Mouse (Mus musculus) thymus, postnatal 0 days (tissue): Measurements from ENCODE around the gene Cep68. TPM values are rescaled to one million over a fixed set of nuclear protein-coding genes. Genes with fewer than 3 reads are reported as not detected.
"Not testable (repeated sequence)": the region's sequence is repeated elsewhere in the genome, so short reads cannot be mapped to it uniquely, and the experiment has no call there.

Experiments used
- DNase-seq: peaks from one replicate; pipeline ENCODE4 v3.0.0-alpha.2; 2015; ENCODE audit warnings: low spot score
- polyA plus RNA-seq: library from polyadenylated mRNA; unstranded; fragments of >200 nt; fragmentation: Nextera tagmentation; extraction: Ambion mirVana; gene quantifications from 2 replicates; pipeline ENCODE4 v1.2.1, GENCODE M21; 2015

Gene Cep68
- polyA plus RNA-seq, 1 experiment from 2014 or later = 16.6 TPM

- DNase-seq = no peak
Measured at GRCm38 (mm10) chr11:20242366-20243056, 6.7 kb downstream of the Cep68 start.

- no peak for DNase-seq
Measured at GRCm38 (mm10) chr11:20241311-20241710, 7.9 kb downstream of the Cep68 start.

GRCm38 (mm10) chr11:20240331-20240730 lies 8.9 kb downstream of the Cep68 start:
- no peak for DNase-seq

- DNase-seq = no peak
Measured at GRCm38 (mm10) chr11:20239279-20239861, 9.9 kb downstream of the Cep68 start.

- no peak for DNase-seq
Measured at GRCm38 (mm10) chr11:20237976-20238375, 11.3 kb downstream of the Cep68 start.

- DNase-seq = no peak
Measured at GRCm38 (mm10) chr11:20237018-20237417, 12.2 kb downstream of the Cep68 start.

GRCm38 (mm10) chr11:20234233-20234632 lies 15.0 kb downstream of the Cep68 start:
- peak; percentile 23 for DNase-seq

- no peak for DNase-seq
Measured at GRCm38 (mm10) chr11:20232016-20232755, 17.0 kb downstream of the Cep68 start.

- peak; percentile 51 for DNase-seq
Measured at GRCm38 (mm10) chr11:20231128-20231878, 17.9 kb downstream of the Cep68 start.

- DNase-seq = no peak
Measured at GRCm38 (mm10) chr11:20230286-20230685, 18.9 kb downstream of the Cep68 start.

GRCm38 (mm10) chr11:20229311-20229710 lies 19.9 kb downstream of the Cep68 start:
- DNase-seq = no peak

GRCm38 (mm10) chr11:20228666-20229065 lies 20.6 kb downstream of the Cep68 start:
- no peak for DNase-seq

- DNase-seq = no peak
Measured at GRCm38 (mm10) chr11:20225938-20226337, 23.3 kb downstream of the Cep68 start.

GRCm38 (mm10) chr11:20224196-20224595 lies 25.0 kb downstream of the Cep68 start:
- no peak for DNase-seq

GRCm38 (mm10) chr11:20221671-20222070 lies 27.6 kb downstream of the Cep68 start:
- DNase-seq = not testable (repeated sequence)

GRCm38 (mm10) chr11:20217227-20217626 lies 32.0 kb downstream of the Cep68 start:
- DNase-seq = no peak

- peak; percentile 21 for DNase-seq
Measured at GRCm38 (mm10) chr11:20216415-20216814, 32.8 kb downstream of the Cep68 start.

GRCm38 (mm10) chr11:20214779-20215178 lies 34.5 kb downstream of the Cep68 start:
- DNase-seq = no peak

- no peak for DNase-seq
Measured at GRCm38 (mm10) chr11:20211838-20212237, 37.4 kb downstream of the Cep68 start.

- no peak for DNase-seq
Measured at GRCm38 (mm10) chr11:20207589-20207988, 41.6 kb downstream of the Cep68 start.

GRCm38 (mm10) chr11:20206626-20207223 lies 42.5 kb downstream of the Cep68 start:
- DNase-seq = no peak
